Mouse (Mus musculus): ENCODE measurements around the gene Hectd4.
"Not testable (repeated sequence)": the region's sequence is repeated elsewhere in the genome, so short reads cannot be mapped to it uniquely, and the experiment has no call there.

Hectd4 gene

DNA sequence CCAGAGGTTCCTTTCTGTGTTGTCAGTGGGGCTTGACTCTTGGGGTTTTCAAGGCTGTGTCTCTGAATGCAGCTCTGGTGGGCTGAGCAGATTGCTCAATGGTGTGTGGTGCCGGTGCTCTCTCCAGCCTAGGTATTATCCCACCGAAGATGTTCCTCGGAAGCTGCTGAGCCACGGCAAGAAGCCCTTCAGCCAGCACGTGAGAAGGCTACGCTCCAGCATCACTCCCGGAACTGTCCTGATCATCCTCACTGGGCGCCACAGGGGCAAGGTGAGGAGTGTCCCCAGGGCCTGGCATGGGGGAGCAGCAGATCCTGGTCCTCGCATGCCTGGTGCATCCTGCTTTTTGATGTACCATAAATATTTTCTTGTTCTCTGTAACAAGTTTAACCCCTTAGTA, 13.5 kb upstream of the Hectd4 start:
- DNase-seq (ENCODE audit: low spot score): no peak

DNA sequence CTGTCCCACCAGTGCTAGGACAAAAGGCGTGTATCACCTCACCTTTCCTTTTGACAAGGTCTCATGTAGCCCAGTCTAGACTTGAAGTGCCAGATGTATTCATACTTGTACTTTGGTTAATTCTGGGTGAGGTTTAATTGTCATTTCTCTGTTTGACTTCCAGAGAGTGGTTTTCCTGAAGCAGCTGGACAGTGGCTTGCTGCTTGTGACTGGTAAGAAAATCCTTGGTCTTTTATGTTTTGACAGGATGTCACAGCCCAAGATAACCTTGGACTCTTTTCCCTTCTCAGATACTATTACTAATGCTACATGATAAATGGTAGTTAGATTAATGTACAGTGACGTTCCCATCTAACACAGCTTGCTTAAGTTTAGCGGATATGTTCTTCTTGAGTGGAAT, 13.0 kb upstream of the Hectd4 start:
- no peak for DNase-seq (ENCODE audit: low spot score)

DNA sequence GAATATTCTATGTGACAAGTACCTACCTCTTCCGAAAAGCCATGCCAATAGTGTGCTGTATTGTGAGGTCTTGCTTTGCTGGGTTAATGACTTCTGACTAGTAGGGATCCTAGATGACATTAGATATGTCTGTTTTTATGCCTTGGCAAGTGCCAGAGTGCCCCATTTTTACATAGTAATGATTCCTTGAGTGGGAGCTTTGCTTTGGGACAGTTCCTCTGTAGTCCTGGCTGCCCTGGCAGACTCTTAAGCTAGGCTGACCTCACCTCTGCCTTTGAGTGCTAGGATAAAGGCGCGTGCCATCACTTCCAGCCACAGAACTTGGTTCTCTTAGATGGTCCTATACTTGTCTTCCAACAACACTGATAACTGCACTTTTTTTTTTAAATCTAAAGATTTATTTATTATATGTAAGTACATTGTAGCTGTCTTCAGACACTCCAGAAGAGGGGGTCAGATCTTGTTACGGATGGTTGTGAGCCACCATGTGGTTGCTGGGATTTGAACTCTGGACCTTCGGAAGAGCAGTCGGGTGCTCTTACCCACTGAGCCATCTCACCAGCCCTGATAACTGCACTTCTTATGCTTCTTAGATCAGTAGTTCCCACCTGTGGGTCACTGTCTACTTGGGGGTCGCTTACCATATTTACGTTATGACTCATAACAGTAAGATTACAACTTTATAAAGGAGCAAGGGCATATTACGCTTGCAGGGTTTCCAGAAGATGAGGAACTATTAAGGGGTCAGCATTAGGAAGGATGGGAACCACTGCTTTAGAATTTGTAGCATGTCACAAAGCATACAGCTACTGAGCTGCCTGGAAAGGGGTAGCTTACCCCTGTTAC, 10.0 kb upstream of the Hectd4 start:
- DNase-seq (ENCODE audit: low spot score): no peak

DNA sequence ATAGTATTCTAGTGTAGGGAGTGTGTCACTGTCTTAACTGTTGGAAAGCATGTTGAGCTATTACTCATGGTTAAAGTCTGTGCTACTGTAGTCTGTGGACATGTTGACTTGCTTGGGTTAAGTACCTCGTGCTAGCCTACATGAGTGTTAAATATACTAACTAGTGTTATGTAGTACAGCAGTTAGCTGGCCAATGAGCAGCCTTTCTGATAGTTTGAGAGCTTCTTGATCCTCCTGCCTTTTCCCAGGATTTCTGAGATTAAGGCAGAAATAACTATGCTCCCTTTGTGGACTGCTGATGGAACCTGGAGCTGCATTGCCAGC, 9.5 kb upstream of the Hectd4 start:
- no peak for DNase-seq (ENCODE audit: low spot score)

DNA sequence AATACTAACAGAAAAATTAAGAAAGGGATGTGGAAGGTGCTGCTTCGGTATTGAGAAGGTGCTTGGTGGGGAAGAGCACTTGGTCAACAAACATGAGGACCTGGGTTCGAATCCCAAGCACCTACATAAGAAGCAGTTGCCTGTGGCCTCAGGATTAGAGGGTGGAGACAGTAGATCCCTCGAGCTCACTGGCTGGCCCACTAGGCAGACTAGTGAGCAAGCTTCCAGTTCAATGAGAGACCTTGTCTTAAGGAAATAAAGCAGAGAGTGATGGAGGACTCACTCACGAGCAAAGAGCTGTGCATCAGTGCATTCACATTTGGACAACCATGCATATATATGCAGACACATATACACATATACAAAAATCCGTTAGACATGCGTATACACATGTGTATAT, 7.9 kb upstream of the Hectd4 start:
- no peak for DNase-seq (ENCODE audit: low spot score)

DNA sequence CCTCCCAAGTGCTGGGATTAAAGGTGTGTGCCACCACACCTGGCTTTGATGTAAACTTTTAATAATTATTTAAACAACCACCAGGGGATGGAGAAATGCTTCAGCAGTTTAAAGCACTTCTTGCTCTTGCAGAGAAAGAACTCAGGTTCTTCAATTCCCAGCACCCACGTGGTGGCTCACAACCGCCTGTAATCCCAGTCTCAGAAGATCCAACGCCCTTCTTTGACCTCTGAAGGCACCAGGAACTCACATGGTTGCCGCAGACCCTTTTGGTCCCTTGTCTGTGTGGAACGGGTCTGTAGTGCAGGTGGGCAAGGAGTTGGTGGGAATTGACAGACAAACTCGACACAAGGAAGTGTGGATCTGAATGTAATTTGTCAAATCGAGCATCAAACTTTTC, 5.3 kb upstream of the Hectd4 start:
- DNase-seq (ENCODE audit: low spot score): no peak

DNA sequence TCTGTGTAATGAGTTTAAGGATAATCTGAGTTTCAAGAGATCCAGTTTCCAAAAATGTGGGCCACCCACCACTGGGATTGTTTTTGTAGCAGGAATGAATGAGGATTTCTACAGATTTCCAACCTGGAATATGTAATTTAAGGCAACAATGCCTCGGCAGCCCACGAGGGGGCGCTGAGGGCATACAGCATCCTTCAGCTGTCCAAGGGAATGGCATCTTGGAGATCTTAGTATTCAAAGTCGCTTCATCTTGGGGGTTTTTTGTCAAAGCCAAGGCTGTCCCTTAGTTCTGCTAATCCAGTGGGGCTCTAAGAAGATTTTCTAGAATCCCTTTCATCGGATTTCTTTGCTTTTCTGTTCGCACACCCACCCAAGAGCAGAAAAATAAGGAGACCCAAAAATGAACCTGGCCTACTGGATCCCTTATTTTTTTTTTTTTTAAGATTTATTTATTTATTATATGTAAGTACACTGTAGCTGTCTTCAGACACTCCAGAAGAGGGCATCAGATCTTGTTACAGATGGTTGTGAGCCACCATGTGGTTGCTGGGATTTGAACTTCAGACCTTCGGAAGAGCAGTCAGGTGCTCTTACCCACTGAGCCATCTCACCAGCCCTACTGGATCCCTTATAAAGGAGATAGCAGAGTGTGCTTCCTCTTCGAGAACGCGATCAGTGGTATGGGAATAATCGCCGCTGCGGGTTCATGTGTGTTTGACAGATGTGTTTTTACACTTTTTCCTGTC, 4.5 kb upstream of the Hectd4 start:
- DNase-seq (ENCODE audit: low spot score): no peak

DNA sequence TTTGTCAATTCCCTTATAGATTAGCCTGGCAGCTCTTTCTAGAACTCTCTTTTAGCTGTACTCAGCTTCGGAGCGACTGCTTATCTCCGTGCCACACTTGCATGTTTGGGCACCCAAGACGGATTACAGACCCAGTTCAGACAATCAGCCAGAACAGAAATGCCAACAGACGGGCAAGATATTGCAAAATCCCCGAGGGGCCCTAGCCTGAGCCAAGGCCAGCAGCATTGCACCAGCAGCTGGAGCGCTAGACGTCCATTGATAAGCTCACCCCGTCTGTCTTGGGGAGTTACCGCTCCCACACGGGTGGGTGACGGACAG, 3.9 kb upstream of the Hectd4 start:
- no peak for DNase-seq (ENCODE audit: low spot score)

DNA sequence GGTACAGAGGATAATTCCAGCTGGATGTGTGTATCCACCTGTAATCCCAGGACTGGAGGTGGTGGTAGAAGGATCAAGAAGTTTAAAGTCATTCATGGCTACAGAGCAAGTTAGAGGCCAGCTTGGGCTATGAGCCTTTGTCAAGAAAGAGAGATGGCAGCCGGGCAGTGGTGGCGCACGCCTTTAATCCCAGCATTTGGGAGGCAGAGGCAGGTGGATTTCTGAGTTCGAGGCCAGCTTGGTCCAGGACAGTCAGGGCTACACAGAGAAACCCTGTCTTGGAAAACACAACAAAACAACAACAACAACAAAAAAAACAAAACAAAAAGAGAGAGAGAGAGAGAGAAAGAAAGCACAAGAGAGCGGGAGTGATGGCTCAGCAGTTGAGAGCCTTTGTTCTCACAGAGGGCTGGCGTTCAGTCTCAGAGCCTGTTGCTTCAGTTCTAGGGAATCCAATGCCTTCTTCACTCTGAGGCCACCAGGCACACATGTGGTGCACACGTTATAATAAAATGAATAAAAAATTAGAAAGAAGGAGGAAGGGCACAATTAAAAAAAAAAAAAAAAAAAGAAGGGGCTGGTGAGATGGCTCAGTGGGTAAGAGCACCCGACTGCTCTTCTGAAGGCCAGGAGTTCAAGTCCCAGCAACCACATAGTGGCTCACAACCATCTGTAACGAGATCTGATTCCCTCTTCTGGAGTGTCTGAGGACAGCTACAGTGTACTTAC, 3.3 kb upstream of the Hectd4 start:
- not testable (repeated sequence) for DNase-seq (ENCODE audit: low spot score)

DNA sequence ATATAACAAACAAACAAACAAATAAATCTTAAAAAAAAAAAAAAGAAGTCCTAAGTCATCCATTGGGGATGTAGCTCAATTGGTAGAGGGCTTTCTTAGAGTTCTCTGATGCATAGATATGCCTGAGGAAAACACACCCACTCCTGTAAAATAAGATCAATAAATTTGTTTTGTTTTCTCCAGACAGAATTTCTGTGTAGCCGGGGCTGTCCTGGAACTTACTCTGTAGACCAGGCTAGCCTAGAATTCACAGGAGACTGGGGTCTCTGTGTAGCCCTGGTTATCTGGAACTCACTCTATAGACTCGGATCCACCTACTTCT, 2.7 kb upstream of the Hectd4 start:
- DNase-seq (ENCODE audit: low spot score): no peak

DNA sequence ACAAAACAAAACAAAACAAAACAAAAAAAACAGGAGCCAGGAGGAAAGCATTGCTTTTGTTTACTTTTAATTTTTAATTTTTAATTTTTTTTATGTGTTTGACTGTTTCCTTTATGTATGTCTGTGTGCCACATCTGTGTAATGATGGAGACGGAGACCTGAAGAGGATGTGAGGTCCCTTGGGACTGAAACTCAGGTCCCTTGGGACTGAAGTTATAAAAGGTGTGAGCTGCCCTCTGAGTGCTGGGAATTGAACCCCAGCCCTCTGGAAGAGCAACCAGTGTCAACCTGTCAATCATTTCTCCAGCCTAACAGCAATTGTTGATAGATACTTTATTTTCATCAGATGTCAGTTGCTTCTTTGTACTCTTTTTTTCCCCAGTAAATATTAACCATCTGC, 829 bp upstream of the Hectd4 start:
- no peak for DNase-seq (ENCODE audit: low spot score)

DNA sequence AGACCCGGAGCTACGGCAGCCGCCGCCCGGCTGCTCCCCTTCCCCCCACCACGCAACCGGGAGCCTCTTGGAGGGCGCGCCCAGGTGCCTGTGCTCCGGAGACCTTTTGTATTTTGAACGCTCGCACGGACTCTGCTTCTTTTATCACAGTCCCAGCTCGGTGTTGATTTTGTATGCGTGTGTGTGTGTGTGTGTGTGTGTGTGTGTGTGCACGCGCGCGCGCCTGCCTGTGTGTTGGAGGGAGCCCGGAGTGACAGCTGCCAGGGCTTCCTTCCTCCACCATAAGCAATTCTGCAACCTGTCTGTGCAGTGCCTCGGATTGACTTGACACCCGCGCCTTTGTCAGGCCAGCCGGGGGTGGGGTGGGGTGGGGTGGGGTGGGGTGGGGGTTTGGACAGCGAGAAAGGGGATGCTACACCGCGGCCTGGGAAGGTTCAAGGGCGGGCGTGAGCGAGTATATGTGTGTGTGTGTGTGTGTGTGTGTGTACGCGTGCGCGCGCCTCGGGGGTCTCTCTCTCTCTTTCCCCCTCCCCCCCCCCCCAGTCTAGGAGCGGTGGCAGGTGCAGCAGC, 798 bp downstream of the Hectd4 start:
- no peak for DNase-seq (ENCODE audit: low spot score)

DNA sequence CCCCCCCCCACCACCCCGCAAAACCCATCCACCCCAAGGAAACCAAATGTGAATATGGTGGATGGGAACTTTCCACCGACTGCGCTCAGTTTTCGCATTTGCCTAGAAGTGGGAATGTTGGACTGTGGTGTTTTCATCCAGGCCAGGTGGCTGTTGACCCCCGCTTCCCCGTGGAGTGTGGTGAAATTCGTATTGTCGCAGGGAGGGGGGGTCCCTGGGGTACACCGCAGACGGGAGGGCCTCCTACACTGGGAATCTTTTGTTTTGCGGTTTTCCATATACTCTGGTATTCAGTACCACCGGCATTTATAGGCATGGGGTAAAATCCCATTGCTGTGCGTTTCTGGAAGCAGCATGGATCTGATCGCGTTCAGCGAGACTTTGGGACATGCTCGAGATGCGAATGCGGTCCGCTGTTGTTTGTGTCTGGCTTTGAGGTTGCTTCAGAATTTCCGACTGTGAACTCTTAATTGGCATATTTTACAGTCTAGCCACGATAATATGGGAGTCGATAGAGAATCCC, 1.4 kb downstream of the Hectd4 start:
- no peak for DNase-seq (ENCODE audit: low spot score)

DNA sequence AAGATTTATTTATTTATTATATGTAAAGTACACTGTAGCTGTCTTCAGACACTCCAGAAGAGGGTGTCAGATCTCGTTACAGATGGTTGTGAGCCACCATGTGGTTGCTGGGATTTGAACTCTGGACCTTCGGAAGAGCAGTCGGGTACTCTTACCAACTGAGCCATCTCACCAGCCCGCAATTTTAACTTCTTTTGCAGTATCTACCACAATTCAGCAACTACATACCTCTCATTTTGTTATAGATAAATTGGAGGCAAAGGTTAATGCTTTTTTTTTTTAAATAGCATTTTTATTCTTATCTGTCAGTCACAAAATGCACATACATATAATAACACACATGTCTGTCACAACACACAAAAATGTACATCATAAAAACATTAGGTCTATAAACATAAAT, 4.0 kb downstream of the Hectd4 start:
- DNase-seq (ENCODE audit: low spot score): not testable (repeated sequence)

DNA sequence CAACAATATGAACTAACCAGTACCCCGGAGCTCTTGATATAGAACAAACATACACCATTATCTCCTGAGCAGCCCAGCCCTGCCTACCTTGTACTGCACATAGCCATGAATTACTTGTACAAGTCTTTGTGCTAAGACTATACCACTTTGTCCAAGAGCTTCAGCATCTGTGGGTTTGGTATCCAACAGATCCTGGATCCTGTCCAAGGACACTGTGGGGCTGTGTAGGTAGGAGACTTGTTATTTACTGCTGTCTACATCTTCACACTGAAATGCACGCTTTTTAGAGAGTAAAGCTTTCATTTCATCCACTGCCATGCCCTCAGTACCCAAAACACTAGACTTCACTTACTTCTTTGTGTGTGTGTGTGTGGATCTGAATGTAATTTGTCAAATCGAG, 4.8 kb downstream of the Hectd4 start:
- no peak for DNase-seq (ENCODE audit: low spot score)

DNA sequence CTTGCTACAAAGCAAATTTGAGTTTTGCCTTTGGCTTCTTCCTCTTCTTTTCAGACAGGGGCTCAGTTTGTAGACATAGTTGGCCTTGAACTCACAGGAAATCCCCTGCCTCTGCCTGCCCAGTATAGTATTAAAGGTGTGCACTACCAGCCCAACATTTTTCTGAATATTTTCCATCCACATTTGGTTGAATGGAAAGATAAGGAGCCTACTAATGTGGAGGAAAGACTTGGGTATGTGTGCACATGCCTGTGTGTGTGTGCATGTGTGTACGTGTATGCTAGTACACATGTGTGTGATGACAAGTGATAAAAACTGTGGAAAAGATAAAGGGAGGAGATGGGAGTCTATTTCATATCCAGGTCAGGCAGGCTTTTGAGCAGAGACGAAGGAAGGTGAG, 5.8 kb downstream of the Hectd4 start:
- no peak for DNase-seq (ENCODE audit: low spot score)

DNA sequence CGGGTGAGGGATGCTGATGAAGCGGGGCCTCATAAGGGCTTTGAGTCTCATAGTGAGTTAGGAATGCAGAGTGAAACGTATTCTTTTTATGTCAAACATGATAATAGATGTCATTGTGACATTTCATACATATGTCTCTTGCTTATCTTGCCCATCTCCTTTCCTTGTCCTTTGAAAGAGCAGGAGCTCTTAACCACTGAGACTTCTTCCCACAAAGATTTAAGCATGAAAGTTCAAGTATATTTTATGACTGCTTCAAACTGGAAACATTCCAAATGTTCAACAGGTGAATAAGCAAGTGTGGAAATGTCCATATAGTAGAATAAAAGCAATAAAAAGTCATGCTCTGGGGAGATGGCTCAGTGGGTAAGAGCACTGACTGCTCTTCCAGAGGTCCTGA, 6.4 kb downstream of the Hectd4 start:
- no peak for DNase-seq (ENCODE audit: low spot score)

DNA sequence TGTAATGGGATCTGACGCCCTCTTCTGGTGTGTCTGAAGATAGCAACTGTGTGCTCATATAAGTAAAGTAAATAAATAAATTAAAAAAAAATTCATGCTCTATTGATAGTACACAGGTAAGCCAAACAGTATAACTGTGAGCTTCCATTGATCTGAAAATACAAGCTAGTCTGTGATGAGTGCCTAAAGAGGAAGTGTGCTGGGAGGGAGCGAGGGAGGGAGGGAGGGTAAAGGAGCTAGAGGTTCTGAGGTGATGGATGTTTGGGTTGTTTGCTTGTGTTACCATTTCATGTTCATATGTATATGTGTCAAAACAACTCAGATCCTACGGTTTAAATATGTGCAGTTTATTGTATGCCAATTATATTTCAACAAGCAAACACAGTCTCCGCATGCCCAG, 6.8 kb downstream of the Hectd4 start:
- DNase-seq (ENCODE audit: low spot score): no peak

DNA sequence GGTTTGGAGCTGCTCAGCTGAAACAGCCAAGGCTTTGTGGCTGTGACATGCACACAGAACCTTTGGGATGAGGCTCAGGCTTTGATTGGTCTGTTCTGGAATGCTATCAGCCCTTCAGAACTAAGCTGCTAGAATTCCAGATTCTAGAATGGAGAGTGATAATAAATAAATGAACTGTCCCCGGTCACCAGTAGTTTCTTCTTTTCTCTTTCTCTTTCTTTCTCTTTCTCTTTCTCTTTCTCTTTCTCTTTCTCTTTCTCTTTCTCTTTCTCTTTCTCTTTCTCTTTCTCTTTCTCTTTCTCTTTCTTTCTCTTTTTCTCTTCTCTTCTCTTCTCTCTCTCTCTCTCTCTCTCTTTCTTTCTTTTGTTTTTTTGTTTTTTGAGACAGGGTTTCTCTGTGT, 7.3 kb downstream of the Hectd4 start:
- not testable (repeated sequence) for DNase-seq (ENCODE audit: low spot score)

DNA sequence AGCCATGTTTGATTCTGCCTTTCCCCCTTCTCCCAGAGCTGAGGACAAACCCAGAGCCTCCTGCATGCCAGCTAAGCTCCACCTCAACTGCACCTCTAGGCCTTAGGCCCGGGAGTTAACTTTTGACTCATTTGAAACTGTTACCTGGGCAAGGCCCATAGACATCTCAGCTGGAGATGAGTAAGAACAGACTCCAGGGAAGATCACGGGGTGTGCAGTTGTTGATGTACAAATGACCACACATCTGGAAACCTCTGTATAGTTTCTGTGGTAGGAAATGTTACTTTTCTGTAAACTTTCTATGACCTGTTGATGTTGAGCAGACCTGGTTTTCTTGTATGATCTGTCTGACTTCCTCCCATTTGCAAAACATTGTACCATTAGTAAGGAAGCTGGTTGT, 9.2 kb downstream of the Hectd4 start:
- DNase-seq (ENCODE audit: low spot score): no peak

DNA sequence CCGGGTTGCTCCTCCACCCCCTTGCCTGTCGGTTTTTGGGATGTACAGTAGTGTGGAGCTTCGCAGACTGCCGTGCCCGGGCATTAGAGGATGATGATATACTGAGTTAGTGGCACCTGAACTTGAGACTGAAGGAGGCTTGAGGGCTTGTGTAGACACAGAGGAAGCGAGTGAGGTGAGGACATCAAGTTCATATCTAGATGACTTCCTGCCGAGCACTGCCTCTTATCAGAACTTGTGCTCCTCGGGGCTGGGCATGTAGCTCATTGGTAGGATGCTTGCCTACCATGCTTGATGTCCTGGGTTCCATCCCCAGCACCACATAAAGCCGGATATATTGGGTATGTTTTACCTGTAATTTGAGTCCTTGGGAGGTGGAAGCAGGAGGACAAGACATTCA, 10.8 kb downstream of the Hectd4 start:
- DNase-seq (ENCODE audit: low spot score): no peak

DNA sequence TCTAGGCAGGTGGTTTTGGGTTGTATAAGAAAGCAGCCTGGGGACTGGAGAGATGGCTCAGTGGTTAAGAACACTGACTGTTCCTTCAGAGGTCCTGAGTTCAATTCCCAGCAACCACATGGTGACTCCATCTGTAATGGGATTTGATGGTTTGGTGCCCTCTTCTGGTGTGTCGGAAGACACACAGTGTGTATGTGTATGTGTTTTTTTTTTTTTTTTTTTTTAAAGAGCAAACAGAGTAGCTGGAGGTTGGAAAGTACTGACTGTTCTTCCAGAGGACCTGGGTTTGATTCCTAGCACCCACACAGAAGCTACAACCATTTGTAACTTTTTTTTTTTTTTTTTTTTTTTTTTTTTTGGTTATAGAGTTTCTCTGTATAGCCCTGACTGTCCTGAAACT, 12.8 kb downstream of the Hectd4 start:
- DNase-seq (ENCODE audit: low spot score): no peak

DNA sequence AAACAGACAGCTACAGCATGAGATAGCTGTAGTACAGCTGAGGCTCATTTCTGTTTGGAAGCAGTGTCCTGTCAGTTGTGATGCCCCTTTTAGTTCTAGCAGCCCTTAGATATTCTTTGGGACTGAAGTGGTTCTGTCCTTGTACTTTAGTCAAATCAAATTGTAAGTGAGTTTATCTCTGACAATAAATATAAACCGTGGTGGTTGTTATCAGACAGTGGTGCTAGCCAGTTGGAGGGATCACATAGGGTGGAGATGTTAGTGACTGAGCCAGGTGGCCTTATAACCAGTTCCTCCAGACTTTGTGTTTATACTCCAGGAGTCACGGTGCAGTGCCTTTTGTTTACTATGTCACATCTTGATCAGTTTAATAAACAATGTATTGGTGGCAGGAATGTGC, 13.7 kb downstream of the Hectd4 start:
- no peak for DNase-seq (ENCODE audit: low spot score)
